Mouse (Mus musculus) myocyte (in vitro differentiated cells): ENCODE measurements around the gene Ccdc183. TPM values are rescaled to one million over a fixed set of nuclear protein-coding genes. Genes with fewer than 3 reads are reported as not detected.
A peak's percentile ranks its signal among the peaks of the same experiment; 100 is the strongest.

ENCODE experiments used
- H3K27me3 ChIP-seq: one replicate; pipeline ENCODE4 v1.6.1; 2011; ENCODE audit not compliant: control insufficient read depth, insufficient read depth, insufficient read length
- H3K36me3 ChIP-seq: one replicate; pipeline ENCODE4 v1.6.1; 2011; ENCODE audit not compliant: control insufficient read depth, insufficient read depth
- H3K4me2 ChIP-seq: one replicate; pipeline ENCODE4 v1.6.1; 2011; ENCODE audit warnings: low read depth, control low read depth
- H3K4me3 ChIP-seq: one replicate; pipeline ENCODE4 v1.5.1; 2011; ENCODE audit warnings: mild to moderate bottlenecking, control low read depth, moderate library complexity
- H3K79me2 ChIP-seq: one replicate; pipeline ENCODE4 v1.6.1; 2011; ENCODE audit not compliant: control insufficient read depth, insufficient read depth
- H3ac ChIP-seq: one replicate; pipeline ENCODE4 v1.6.1; 2011; ENCODE audit not compliant: control insufficient read depth, insufficient read length
- CEBPB ChIP-seq: IDR thresholded peaks from 2 replicates; pipeline ENCODE4 v1.6.1; 2011; ENCODE audit warnings: mild to moderate bottlenecking, moderate library complexity; ENCODE audit not compliant: poor library complexity, insufficient read depth, severe bottlenecking
- E2F4 ChIP-seq: IDR thresholded peaks from one replicate; pipeline ENCODE4 v1.6.1; 2011; ENCODE audit warnings: mild to moderate bottlenecking, control low read depth, moderate library complexity; ENCODE audit not compliant: insufficient read depth
- MAX ChIP-seq: IDR thresholded peaks from one replicate; pipeline ENCODE4 v1.6.1; 2011; ENCODE audit warnings: low read depth, mild to moderate bottlenecking, control low read depth
- MYOD1 ChIP-seq, 3 experiments: IDR thresholded peaks; one replicate each; pipeline ENCODE4 v1.6.1; 2011; ENCODE audit warnings: control low read depth in 2 of 3, low read depth in 2 of 3, mild to moderate bottlenecking in 2 of 3, moderate library complexity in 1 of 3; ENCODE audit not compliant: insufficient read length in 2 of 3, control insufficient read depth in 1 of 3
- MYOG ChIP-seq, 3 experiments: IDR thresholded peaks; one replicate each; pipeline ENCODE4 v1.6.1; 2011; ENCODE audit warnings: control low read depth in 2 of 3, low read depth in 2 of 3, mild to moderate bottlenecking in 2 of 3; ENCODE audit not compliant: insufficient read length in 2 of 3, control insufficient read depth in 1 of 3, insufficient read depth in 1 of 3
- POLR2A ChIP-seq: IDR thresholded peaks from one replicate; pipeline ENCODE4 v1.6.1; 2011; ENCODE audit warnings: low read depth, mild to moderate bottlenecking, control low read depth, moderate library complexity; ENCODE audit not compliant: insufficient read length
- POLR2AphosphoS2 ChIP-seq: IDR thresholded peaks from one replicate; pipeline ENCODE4 v1.6.1; 2011; ENCODE audit warnings: low read depth, control low read depth; ENCODE audit not compliant: insufficient read length
- REST ChIP-seq: IDR thresholded peaks from one replicate; pipeline ENCODE4 v1.6.1; 2011; ENCODE audit warnings: mild to moderate bottlenecking, control low read depth, moderate library complexity; ENCODE audit not compliant: insufficient read depth, insufficient read length
- SRF ChIP-seq: IDR thresholded peaks from one replicate; pipeline ENCODE4 v1.6.1; 2011; ENCODE audit warnings: low read depth; ENCODE audit not compliant: control insufficient read depth, insufficient read length
- TCF12 ChIP-seq: IDR thresholded peaks from one replicate; pipeline ENCODE4 v1.6.1; 2011; ENCODE audit warnings: mild to moderate bottlenecking, control low read depth; ENCODE audit not compliant: poor library complexity, insufficient read depth, severe bottlenecking
- TCF3 ChIP-seq: IDR thresholded peaks from one replicate; pipeline ENCODE4 v1.6.1; 2011; ENCODE audit warnings: low read depth, control low read depth; ENCODE audit not compliant: insufficient read length
- USF1 ChIP-seq: IDR thresholded peaks from one replicate; pipeline ENCODE4 v1.6.1; 2011; ENCODE audit warnings: low read depth, mild to moderate bottlenecking, control low read depth, moderate library complexity
- polyA plus RNA-seq: library from polyadenylated mRNA; unstranded; fragments of >200 nt; fragmentation: generic; extraction: Trizol; gene quantifications from one replicate; pipeline ENCODE4 v1.2.1, GENCODE M21; 2012; ENCODE audit warnings: missing spikeins

The Ccdc183 gene
- polyA plus RNA-seq, 1 experiment = 0.13 TPM

- Histone ChIP-seq H3K79me2 (no peaks in the 10 kb centered on the region), H3K36me3 (no peaks in the 10 kb centered on the region), H3ac (no peak overlapping the region), H3K4me3 (no peak overlapping the region), H3K27me3 (peaks cover 46% of the 10 kb centered on the region), H3K4me2 (no peak overlapping the region)
- TF ChIP-seq POLR2AphosphoS2 (no peak), TCF3 (no peak), MAX (no peak), TCF12 (no peak), REST (no peak), POLR2A (no peak), MYOG (IDR thresholded peaks at IDR 0.05; ENCODE audit: control insufficient read depth in 1 of 3, insufficient read depth in 1 of 3, insufficient read length in 2 of 3, low read depth in 2 of 3) (no peak), USF1 (no peak), E2F4 (no peak), CEBPB (no peak), MYOD1 (IDR thresholded peaks at IDR 0.05; ENCODE audit: control insufficient read depth in 1 of 3, insufficient read length in 2 of 3, low read depth in 2 of 3) (no peak), SRF (no peak)
These were observed 8.5 kb upstream of the Ccdc183 start for GRCm38 (mm10) chr2:25625986-25626385.

- Histone ChIP-seq H3K36me3 (no peaks in the 10 kb centered on the region), H3K4me2 (peak within 1 kb of the TSS; percentile 79), H3K79me2 (no peaks in the 10 kb centered on the region), H3ac (no peak within 1 kb of the TSS), H3K27me3 (peaks cover 48% of the 10 kb centered on the region), H3K4me3 (peak within 1 kb of the TSS; percentile 23)
- TF ChIP-seq MYOG (IDR thresholded peaks at IDR 0.05; ENCODE audit: control insufficient read depth in 1 of 3, insufficient read depth in 1 of 3, insufficient read length in 2 of 3, low read depth in 2 of 3) (no peak), SRF (no peak), TCF12 (no peak), POLR2AphosphoS2 (peak; percentile 64), MYOD1 (IDR thresholded peaks at IDR 0.05; ENCODE audit: control insufficient read depth in 1 of 3, insufficient read length in 2 of 3, low read depth in 2 of 3) (no peak), MAX (no peak), POLR2A (peak; percentile 80), CEBPB (no peak)
These were observed 4.0 kb upstream of the Ccdc183 start, which contains the start of gene Tmem141 for GRCm38 (mm10) chr2:25621229-25622200. Gene Tmem141, minus strand, starts transcription at chr2:25622005.

GRCm38 (mm10) chr2:25620852-25621228, 3.4 kb upstream of the Ccdc183 start:
- H3ac ChIP-seq = no peak overlapping the region
- no peaks in the 10 kb centered on the region for H3K36me3 ChIP-seq
- H3K79me2 ChIP-seq = no peaks in the 10 kb centered on the region
- TF ChIP-seq MAX (no peak), E2F4 (no peak)
- H3K27me3 ChIP-seq = peaks cover 49% of the 10 kb centered on the region
- peak overlapping the region; percentile 23 for H3K4me3 ChIP-seq
- peak overlapping the region; percentile 79 for H3K4me2 ChIP-seq

GRCm38 (mm10) chr2:25620386-25620785, 2.9 kb upstream of the Ccdc183 start:
- TF ChIP-seq TCF3 = no peak
- TF ChIP-seq TCF12 = no peak
- Histone ChIP-seq H3ac (no peak overlapping the region), H3K79me2 (no peaks in the 10 kb centered on the region), H3K27me3 (peaks cover 51% of the 10 kb centered on the region), H3K36me3 (no peaks in the 10 kb centered on the region), H3K4me3 (no peak overlapping the region), H3K4me2 (no peak overlapping the region)

- Histone ChIP-seq H3K27me3 (peaks cover 47% of the 10 kb centered on the region), H3K36me3 (no peaks in the 10 kb centered on the region), H3ac (no peak overlapping the region), H3K79me2 (no peaks in the 10 kb centered on the region), H3K4me2 (no peak overlapping the region), H3K4me3 (no peak overlapping the region)
- TF ChIP-seq TCF3 (no peak), CEBPB (no peak), REST (no peak), SRF (no peak), MYOG (IDR thresholded peaks at IDR 0.05; ENCODE audit: control insufficient read depth in 1 of 3, insufficient read depth in 1 of 3, insufficient read length in 2 of 3, low read depth in 2 of 3) (no peak), POLR2A (no peak), TCF12 (no peak), USF1 (no peak), E2F4 (no peak), POLR2AphosphoS2 (no peak), MAX (no peak), MYOD1 (IDR thresholded peaks at IDR 0.05; ENCODE audit: control insufficient read depth in 1 of 3, insufficient read length in 2 of 3, low read depth in 2 of 3) (no peak)
These were observed 1.1 kb downstream of the Ccdc183 start for GRCm38 (mm10) chr2:25616398-25616797.
